Mouse (Mus musculus) liver, embryonic 15.5 days (tissue): ENCODE measurements at regions not wholly inside any gene's neighbourhood (a gene's known extent, or its start where the extent isn't known, plus 50 kb on each side); places are given as distances from the start of the nearest gene placed in this dataset.

ENCODE experiments used
- ATAC-seq: fragments of 200-750 bp; cut with Nextera tagmentation; 2 replicates; pipeline ENCODE4 v1.8.0; 2017; ENCODE audit warnings: moderate number of reproducible peaks, mild to moderate bottlenecking, moderate library complexity; ENCODE audit not compliant: insufficient read depth
- H3K27ac ChIP-seq: fragments of 300-500 bp; sonication (generic); replicated peaks from 2 replicates; pipeline ENCODE4 v1.5.1; 2015; ENCODE audit warnings: mild to moderate bottlenecking, inconsistent platforms
- H3K27me3 ChIP-seq: fragments of 300-500 bp; sonication (generic); 2 replicates; pipeline ENCODE4 v1.6.1; 2015; ENCODE audit warnings: mild to moderate bottlenecking, inconsistent platforms
- H3K36me3 ChIP-seq: fragments of 300-500 bp; sonication (generic); replicated peaks from 2 replicates; pipeline ENCODE4 v1.6.1; 2015; ENCODE audit warnings: moderate library complexity, mild to moderate bottlenecking, inconsistent platforms
- H3K4me1 ChIP-seq: fragments of 300-500 bp; sonication (generic); replicated peaks from 2 replicates; pipeline ENCODE4 v1.6.1; 2015; ENCODE audit warnings: inconsistent platforms
- H3K4me2 ChIP-seq: fragments of 300-500 bp; sonication (generic); 2 replicates; pipeline ENCODE4 v1.6.1; 2015; ENCODE audit warnings: moderate library complexity, mild to moderate bottlenecking, inconsistent platforms
- H3K4me3 ChIP-seq: fragments of 300-500 bp; sonication (generic); replicated peaks from 2 replicates; pipeline ENCODE4 v1.5.1; 2015; ENCODE audit warnings: mild to moderate bottlenecking, inconsistent platforms
- H3K9ac ChIP-seq: fragments of 300-500 bp; sonication (generic); 2 replicates; pipeline ENCODE4 v1.6.1; 2015; ENCODE audit warnings: moderate library complexity, mild to moderate bottlenecking, inconsistent platforms
- H3K9me3 ChIP-seq: fragments of 300-500 bp; sonication (generic); replicated peaks from 2 replicates; pipeline ENCODE4 v1.6.1; 2016; ENCODE audit warnings: inconsistent platforms
- WGBS: fragments of 180-500 bp; shearing (Covaris S2); methylation state at CpG from one replicate; pipeline ENCODE4 v1.1.7; 2015; ENCODE audit warnings: mixed read lengths; ENCODE audit not compliant: insufficient replicate concordance; 5-methylcytosine and 5-hydroxymethylcytosine counted together

GRCm38 (mm10) chr9:31610631-31611030 lies 146.4 kb upstream of the Tmem45b start:
- H3K27ac ChIP-seq: no peak overlapping the region
- no peaks in the 10 kb centered on the region for H3K36me3 ChIP-seq
- H3K4me2 ChIP-seq: no peak overlapping the region
- H3K4me1 ChIP-seq: no peaks in the 10 kb centered on the region
- H3K9me3 ChIP-seq: no peaks in the 10 kb centered on the region
- whole genome bisulfite sequencing: 56% methylated on average over 4 of the region's 4 CpGs
- H3K9ac ChIP-seq: no peak overlapping the region
- no peak for ATAC-seq
- no peaks in the 10 kb centered on the region for H3K27me3 ChIP-seq
- H3K4me3 ChIP-seq: no peak overlapping the region

GRCm38 (mm10) chr9:31610212-31610611 lies 145.9 kb upstream of the Tmem45b start:
- H3K4me2 ChIP-seq: no peak overlapping the region
- WGBS: 22% methylated on average over 1 of the region's 1 CpGs
- H3K36me3 ChIP-seq: no peaks in the 10 kb centered on the region
- H3K27ac ChIP-seq: no peak overlapping the region
- no peaks in the 10 kb centered on the region for H3K4me1 ChIP-seq
- no peaks in the 10 kb centered on the region for H3K9me3 ChIP-seq
- H3K9ac ChIP-seq: no peak overlapping the region
- no peak for ATAC-seq
- H3K4me3 ChIP-seq: no peak overlapping the region
- no peaks in the 10 kb centered on the region for H3K27me3 ChIP-seq

- no peak overlapping the region for H3K27ac ChIP-seq
- no peak overlapping the region for H3K4me3 ChIP-seq
- ATAC-seq: no peak
- H3K36me3 ChIP-seq: no peaks in the 10 kb centered on the region
- H3K4me2 ChIP-seq: no peak overlapping the region
- H3K27me3 ChIP-seq: no peaks in the 10 kb centered on the region
- 45% methylated on average over 3 of the region's 3 CpGs for WGBS
- no peaks in the 10 kb centered on the region for H3K4me1 ChIP-seq
- no peak overlapping the region for H3K9ac ChIP-seq
- H3K9me3 ChIP-seq: no peaks in the 10 kb centered on the region
These were observed 145.5 kb upstream of the Tmem45b start for GRCm38 (mm10) chr9:31609731-31610130.

GRCm38 (mm10) chr9:31608084-31608870 lies 144.0 kb upstream of the Tmem45b start:
- H3K4me1 ChIP-seq: no peaks in the 10 kb centered on the region
- no peaks in the 10 kb centered on the region for H3K9me3 ChIP-seq
- H3K4me3 ChIP-seq: no peak overlapping the region
- whole genome bisulfite sequencing: 50% methylated on average over 8 of the region's 8 CpGs
- no peak overlapping the region for H3K9ac ChIP-seq
- no peak for ATAC-seq
- no peaks in the 10 kb centered on the region for H3K36me3 ChIP-seq
- H3K4me2 ChIP-seq: no peak overlapping the region
- no peaks in the 10 kb centered on the region for H3K27me3 ChIP-seq
- no peak overlapping the region for H3K27ac ChIP-seq

DNA sequence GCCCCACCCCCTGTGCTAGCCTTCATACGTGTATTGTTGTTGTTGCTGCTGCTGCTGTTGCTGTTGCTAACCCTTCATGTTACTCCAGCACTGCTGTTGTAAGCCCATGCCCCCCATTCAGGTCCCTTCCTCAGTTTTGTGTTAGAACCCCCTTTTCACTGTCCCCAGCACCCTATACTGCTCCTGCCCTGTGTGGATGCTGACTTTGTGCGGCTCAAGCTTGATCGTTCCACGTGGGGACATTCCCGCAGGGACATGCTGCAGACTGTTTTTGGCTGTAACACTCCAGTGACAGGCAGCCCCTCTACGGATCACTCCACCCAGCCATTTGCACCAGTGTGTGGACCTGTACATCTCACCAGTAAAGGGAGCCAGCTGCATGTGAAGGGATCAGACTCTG lies 142.7 kb upstream of the Tmem45b start:
- Histone ChIP-seq H3K9ac (no peak overlapping the region), H3K4me2 (no peak overlapping the region), H3K27ac (no peak overlapping the region), H3K4me3 (no peak overlapping the region), H3K27me3 (no peaks in the 10 kb centered on the region), H3K36me3 (no peaks in the 10 kb centered on the region), H3K9me3 (no peaks in the 10 kb centered on the region), H3K4me1 (no peaks in the 10 kb centered on the region)
- 68% methylated on average over 6 of the region's 6 CpGs for WGBS
- ATAC-seq: no peak

DNA sequence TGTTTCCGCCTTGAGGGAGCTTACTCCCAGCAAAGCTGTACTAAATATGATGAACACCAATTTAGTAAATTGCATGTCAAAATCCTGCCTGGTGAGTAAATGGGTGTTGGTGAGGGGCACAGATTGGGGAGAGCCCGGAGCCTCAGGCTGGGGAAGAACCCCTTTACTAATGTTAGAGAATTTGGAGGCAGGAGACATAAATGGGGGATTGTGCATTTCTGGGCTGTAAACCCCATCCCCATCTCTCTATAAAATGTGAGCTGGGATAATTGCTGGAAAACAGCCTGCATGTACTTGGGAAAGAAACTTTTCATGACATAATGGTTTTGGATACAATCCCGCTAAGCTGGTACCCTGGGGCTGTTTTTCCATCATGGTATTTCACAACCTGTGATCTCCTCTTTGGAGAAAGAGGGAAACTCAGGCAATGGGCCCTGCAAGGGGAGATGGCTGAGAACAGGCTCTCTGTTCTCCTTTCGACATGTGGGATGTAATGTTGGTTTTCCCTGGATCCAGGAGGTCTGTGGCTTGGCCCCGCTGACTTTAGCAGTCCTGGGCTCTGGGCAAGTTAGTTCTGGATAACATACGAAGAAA lies 140.3 kb upstream of the Tmem45b start:
- no peaks in the 10 kb centered on the region for H3K9me3 ChIP-seq
- no peak overlapping the region for H3K27ac ChIP-seq
- no peaks in the 10 kb centered on the region for H3K27me3 ChIP-seq
- no peak overlapping the region for H3K4me2 ChIP-seq
- H3K4me1 ChIP-seq: no peaks in the 10 kb centered on the region
- 55% methylated on average over 6 of the region's 6 CpGs for WGBS
- no peak overlapping the region for H3K4me3 ChIP-seq
- H3K36me3 ChIP-seq: no peaks in the 10 kb centered on the region
- ATAC-seq: no peak
- no peak overlapping the region for H3K9ac ChIP-seq

GRCm38 (mm10) chr9:31602707-31603106 lies 138.4 kb upstream of the Tmem45b start:
- no peak overlapping the region for H3K4me2 ChIP-seq
- 67% methylated on average over 4 of the region's 4 CpGs for WGBS
- no peaks in the 10 kb centered on the region for H3K4me1 ChIP-seq
- no peaks in the 10 kb centered on the region for H3K36me3 ChIP-seq
- H3K9ac ChIP-seq: no peak overlapping the region
- H3K27me3 ChIP-seq: no peaks in the 10 kb centered on the region
- no peak for ATAC-seq
- no peaks in the 10 kb centered on the region for H3K9me3 ChIP-seq
- no peak overlapping the region for H3K4me3 ChIP-seq
- H3K27ac ChIP-seq: no peak overlapping the region

DNA sequence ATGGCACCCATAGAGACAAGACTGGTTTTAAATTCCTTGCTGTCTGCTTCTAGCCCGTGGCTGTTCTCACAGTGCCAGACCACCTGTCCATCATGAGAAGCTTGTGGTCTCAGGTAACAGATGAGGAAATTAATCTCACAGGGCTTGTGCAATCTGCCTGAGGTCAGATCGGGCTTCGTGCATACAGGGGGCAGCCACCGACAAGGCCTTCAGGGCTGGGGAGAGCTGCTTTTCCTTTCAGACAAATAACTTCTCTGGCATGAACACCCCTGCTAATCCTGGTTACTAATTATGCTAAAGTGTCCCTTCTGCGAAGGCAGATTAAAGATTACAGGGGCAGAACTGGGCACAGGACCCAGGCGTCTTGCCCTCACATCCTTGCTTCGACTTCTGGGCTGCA lies 130.8 kb upstream of the Tmem45b start:
- WGBS: 63% methylated on average over 7 of the region's 7 CpGs
- no peak overlapping the region for H3K27ac ChIP-seq
- no peak for ATAC-seq
- no peaks in the 10 kb centered on the region for H3K4me1 ChIP-seq
- no peak overlapping the region for H3K4me3 ChIP-seq
- no peaks in the 10 kb centered on the region for H3K36me3 ChIP-seq
- no peak overlapping the region for H3K4me2 ChIP-seq
- H3K9me3 ChIP-seq: no peaks in the 10 kb centered on the region
- no peaks in the 10 kb centered on the region for H3K27me3 ChIP-seq
- H3K9ac ChIP-seq: no peak overlapping the region

GRCm38 (mm10) chr9:31587671-31588070 lies 123.4 kb upstream of the Tmem45b start:
- ATAC-seq: no peak
- Histone ChIP-seq H3K4me2 (no peak overlapping the region), H3K9ac (no peak overlapping the region), H3K36me3 (no peaks in the 10 kb centered on the region), H3K27ac (no peak overlapping the region), H3K4me1 (no peaks in the 10 kb centered on the region), H3K27me3 (no peaks in the 10 kb centered on the region), H3K4me3 (no peak overlapping the region), H3K9me3 (no peaks in the 10 kb centered on the region)

DNA sequence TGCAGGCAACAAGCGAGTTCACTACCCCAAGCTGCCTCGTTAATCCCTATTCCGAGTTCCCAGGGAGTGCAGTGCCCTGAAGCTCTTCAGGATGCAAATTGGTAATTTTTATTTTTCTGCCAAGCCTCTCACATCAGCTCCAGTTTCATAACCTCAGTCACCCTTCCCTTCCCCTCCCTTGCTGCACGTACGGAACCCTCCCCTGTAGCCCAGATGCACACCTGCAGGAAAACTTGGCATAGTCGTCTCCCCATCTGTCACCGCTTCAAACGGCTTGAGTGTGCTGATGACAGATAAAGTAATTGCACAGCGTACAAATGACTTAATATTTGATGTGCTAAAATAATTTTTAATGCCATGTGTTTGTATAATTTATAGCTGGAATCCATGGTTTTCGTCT lies 119.7 kb upstream of the Tmem45b start:
- Histone ChIP-seq H3K4me2 (no peak overlapping the region), H3K4me3 (no peak overlapping the region), H3K27ac (no peak overlapping the region), H3K27me3 (no peaks in the 10 kb centered on the region), H3K9me3 (no peaks in the 10 kb centered on the region), H3K36me3 (no peaks in the 10 kb centered on the region), H3K4me1 (no peaks in the 10 kb centered on the region), H3K9ac (no peak overlapping the region)
- no peak for ATAC-seq
- WGBS: 58% methylated on average over 10 of the region's 10 CpGs

- H3K9ac ChIP-seq: no peak overlapping the region
- no peak overlapping the region for H3K4me2 ChIP-seq
- no peak overlapping the region for H3K27ac ChIP-seq
- no peaks in the 10 kb centered on the region for H3K9me3 ChIP-seq
- no peaks in the 10 kb centered on the region for H3K27me3 ChIP-seq
- H3K4me1 ChIP-seq: no peaks in the 10 kb centered on the region
- WGBS: 55% methylated on average over 7 of the region's 7 CpGs
- ATAC-seq: no peak
- no peaks in the 10 kb centered on the region for H3K36me3 ChIP-seq
- no peak overlapping the region for H3K4me3 ChIP-seq
These were observed 118.7 kb upstream of the Tmem45b start for GRCm38 (mm10) chr9:31582947-31583346.
